Mouse (Mus musculus) gastrocnemius, postnatal 10 days (tissue): ENCODE results near the gene Tm6sf1. TPM values are rescaled to one million over a fixed set of nuclear protein-coding genes. Genes with fewer than 3 reads are reported as not detected.

Source experiments
- DNase-seq: peaks from one replicate; pipeline ENCODE4 v3.0.0; 2021; ENCODE audit warnings: mixed read lengths
- total RNA-seq, 2 experiments: library from RNA; stranded (reverse); gene quantifications; 2 replicates each; pipeline ENCODE4 v1.2.3; 2021

The Tm6sf1 gene
- total RNA-seq, 2 experiments from 2014 or later: 53.0 to 54.2 TPM

DNA sequence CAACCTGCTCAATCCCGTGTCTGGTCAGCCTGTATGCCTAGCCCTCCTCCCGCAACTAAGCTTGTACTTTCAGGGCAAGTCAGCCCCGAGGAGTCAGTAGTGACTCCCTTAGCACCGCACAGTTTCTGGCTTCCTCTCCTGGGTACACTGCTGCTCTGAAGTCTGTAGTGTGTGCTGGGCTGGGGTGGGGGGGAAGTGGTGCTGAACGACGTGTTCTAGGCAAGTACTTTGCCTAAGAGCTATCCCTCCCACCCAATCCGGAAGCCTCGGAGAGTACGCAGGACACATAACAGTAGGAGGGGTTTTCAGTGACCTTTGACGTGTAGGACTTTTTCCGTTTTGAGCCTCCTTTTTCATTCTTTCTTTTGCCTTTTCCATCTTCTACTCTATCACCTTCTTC lies 40.6 kb downstream of the Tm6sf1 start:
- DNase-seq: no peak

DNA sequence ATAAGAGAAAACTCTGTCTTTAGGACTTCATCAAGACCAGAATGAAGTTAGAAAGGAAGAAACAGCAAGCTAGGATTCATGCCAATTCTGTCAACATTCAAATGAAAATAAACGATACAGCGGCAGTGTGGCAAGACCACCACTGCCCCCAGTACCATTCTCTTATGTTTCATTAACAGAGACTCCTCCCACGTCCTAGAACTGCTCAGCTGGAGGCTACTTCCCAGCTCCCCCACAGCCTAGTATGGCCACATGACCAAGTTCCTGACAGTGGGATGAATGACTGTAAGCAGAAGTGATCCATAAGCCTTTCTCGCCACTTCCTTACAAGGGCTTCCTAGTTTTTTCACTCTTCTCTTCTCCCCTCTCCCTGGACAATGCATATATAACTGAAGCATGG lies 45.3 kb downstream of the Tm6sf1 start:
- no peak for DNase-seq

DNA sequence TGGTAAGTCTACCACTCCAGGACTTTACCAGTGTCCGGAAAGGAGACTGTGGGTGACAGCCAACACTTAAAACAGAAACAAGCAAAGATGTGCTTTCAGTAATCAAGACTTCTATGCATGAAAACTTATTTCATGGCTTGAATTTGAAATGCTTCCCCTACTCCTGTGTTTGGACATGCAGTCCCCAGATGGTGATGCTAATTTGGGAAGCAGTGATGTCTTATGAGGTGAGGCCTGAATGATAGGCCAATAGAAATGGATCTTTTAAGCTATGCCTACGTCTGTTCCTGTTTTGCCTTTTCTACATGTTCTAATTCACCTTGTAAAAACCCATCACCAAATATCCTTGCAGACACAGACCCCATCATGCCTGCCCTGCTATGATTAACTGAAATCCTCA lies 46.1 kb downstream of the Tm6sf1 start:
- no peak for DNase-seq

DNA sequence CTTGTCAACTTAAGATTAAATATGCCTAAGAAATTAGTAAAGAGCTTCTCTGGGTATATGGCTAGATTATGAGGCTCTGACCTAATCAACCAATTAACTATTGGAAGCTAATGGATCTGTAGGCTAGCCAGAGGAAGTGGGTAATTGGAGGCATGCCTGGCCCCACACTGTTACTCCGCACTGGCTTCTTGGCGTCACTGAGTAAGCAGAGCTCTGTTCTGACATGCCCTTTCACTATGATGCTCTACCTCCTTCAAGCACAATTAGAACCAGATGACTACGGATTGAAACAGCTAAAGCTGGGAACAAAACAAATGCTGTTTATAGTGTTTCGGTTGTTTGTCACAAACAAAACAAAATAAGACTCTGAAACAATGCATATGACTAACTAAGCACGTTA lies 59.5 kb downstream of the Tm6sf1 start:
- no peak for DNase-seq

DNA sequence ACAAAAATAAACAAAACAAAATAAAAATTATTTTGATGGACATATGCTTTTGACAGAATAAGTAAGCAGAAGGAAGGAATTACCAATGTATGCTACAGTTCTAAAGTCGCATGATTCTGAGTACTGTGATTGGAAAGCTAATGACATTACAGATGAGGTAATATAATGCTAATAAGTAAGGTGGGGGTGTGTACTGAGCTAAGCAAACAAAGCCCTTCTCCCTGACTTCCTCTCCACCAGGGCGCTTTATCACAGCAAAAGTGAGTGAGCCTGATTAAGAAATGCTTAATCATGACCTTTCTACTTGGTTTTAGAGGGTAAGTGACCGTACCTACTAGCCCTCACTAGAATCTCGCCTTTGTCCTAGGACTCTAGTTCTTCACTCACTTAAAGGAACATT lies 61.5 kb downstream of the Tm6sf1 start:
- no peak for DNase-seq

DNA sequence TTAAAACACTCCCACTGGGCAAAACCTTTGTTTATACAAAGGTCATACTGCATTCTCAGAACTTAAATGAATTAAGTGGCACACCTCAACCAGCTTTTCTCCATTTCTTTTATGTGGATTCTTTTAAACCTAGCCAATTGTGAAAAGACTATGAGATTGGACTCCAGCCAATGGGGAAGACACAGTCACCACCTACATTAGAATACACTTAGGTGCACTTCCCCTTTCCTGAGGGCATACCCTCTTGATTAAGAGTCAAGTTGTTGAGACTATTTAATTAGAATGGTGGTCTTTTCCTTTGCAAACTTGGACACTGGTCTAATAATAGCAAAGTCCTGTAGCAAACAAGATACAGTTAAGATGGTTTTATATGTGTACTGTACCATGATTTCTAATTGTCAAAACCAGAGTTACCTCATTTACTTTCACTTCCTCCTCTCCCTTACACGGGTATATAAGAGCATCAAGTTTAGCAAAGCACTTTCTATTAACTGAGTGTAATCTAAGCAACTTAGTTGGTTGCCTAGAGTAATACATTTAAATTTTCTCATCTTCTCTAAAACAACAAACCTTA lies 62.7 kb downstream of the Tm6sf1 start:
- no peak for DNase-seq

DNA sequence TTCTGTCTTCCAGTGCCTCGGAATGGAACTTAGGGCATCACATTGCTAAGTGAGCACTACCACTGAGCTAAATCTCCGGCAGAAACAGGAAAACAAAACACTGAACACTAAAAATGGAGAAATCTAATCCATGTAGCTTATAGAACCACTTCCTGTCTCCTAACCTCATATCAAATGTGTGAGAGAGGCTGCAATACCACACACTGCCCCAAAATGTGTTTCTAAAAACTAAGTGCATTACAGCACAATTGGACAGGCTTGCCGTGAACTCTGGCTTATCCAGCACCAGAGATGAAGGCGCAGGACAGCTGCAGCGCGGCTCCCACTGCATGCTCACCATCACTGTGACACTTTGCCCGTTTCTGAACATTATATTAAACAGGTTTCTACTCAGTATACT lies 70.2 kb downstream of the Tm6sf1 start:
- DNase-seq: no peak

DNA sequence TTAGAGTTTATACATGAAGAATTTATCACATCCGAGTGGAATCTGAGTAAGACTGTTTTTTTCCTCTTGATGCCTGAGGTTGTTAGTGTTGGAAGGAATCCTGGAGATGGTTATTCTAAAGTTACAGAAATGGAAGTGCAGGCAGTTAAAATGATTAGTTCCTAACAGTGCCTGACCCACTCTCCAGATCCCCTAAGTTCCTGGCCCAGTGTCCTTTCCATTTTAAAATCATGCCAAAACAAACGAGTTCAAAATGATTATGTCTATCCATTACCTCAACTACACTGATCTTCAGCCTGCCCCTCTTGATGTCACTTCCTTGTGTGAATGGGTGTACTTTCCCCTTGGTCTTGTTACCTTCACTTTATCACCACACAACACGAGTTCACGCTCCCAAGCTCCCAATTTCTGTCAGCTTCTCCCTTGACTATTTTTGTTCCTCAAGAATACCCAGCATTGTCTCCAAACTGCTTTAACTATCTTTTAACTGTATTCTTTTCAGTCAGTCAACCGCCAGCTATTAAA lies 73.8 kb downstream of the Tm6sf1 start:
- DNase-seq: no peak

DNA sequence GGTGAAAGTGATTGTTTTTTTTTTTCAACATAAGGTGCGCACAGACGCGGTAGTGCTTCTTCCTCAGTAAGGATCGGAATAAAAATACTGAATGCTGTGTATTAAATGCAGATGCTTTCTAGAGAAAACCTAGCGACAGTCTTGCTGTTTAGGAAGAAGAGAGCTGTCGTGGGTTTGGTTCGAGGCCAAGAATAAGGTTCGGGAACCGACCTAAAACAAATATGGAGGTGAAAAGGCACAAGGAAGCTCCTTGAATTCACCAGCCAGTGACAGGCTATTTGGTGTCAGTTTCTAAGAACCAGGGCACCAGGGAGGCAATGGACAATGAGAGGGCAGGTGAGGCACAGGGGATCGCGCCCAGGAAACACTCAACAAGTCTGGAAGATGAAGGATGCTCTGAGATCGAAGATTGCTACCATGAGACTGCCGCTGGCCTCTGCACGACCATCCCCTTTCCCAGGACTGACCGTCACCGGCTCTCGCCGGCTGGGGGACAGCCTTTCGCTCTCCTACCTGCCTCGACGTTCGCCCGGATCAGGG lies 74.3 kb downstream of the Tm6sf1 start:
- DNase-seq: no peak

DNA sequence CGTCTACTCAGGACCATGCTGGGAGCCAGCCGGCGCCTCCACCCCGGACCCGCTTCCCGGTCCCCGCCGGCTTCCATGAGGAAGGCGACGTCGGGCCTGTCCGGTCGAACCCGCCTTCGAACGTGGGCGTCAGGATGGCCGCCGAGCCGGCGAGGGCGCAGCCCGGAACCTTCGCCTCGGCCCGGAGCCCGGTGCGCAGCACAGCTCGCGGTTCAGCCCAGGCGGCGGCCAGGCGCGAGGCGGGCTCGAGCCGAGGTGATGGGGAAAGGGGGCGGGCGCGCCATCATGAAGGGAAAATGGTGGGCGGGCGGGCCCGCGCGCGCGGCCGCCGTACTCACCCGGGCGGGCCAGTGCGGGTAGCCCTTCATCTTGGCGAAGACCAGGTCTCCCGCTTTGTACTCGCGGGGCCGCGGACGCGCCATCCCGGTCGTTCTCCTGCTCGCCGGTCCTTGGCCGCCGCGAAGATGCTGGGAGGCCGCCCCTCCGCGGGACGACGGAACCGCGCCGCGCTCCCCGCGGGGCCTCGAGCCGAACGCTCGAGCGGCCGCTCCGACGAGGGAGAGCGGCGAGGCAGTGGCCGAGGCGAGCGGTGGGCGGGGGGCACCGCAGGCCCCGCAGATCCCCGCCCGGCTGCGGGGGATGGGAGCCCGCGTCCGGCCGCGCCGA lies 74.9 kb downstream of the Tm6sf1 start:
- peak; percentile 73 for DNase-seq

Other genes with a start within 250 kb of the Tm6sf1 start
- 10 to 100 TPM; 26.1 to 26.3 TPM for gene Homer2, start 151.5 kb upstream of the Tm6sf1 start, total RNA-seq
- gene Ramac, start 96.1 kb upstream of the Tm6sf1 start, total RNA-seq: 10 to 100 TPM; 26.7 to 27.9 TPM
- gene 3110040N11Rik, start 69.5 kb upstream of the Tm6sf1 start, total RNA-seq: 10 to 100 TPM; 23.6 to 24.5 TPM
- 100 to 1,000 TPM; 214 to 229 TPM for gene Btbd1, start 29.6 kb upstream of the Tm6sf1 start, total RNA-seq
- gene Gm10160, start 3.2 kb upstream of the Tm6sf1 start, total RNA-seq: not detected
- 1 to 10 TPM; 6.1 to 8.7 TPM for gene Hdgfl3, start 75.5 kb downstream of the Tm6sf1 start, total RNA-seq
- gene Bnc1, start 133.3 kb downstream of the Tm6sf1 start, total RNA-seq: not detected